Mouse (Mus musculus): ENCODE data around the gene Psen1. TPM values are rescaled to one million over a fixed set of nuclear protein-coding genes. Genes with fewer than 3 reads are reported as not detected.

Psen1 gene
- 21.9 and 35.0 TPM in 2 replicates for polyA plus RNA-seq (2012; rRNA removed)

GRCm38 (mm10) chr12:83687934-83688315, at the start of gene Psen1:
Gene Psen1, plus strand, starts transcription at chr12:83688152.
- peak; percentile 28 for DNase-seq (ENCODE audit: low read depth)

GRCm38 (mm10) chr12:83641233-83641632, 46.7 kb upstream of the Psen1 start:
- no peak for DNase-seq (ENCODE audit: low read depth)

GRCm38 (mm10) chr12:83643116-83643515, 44.8 kb upstream of the Psen1 start:
- DNase-seq (ENCODE audit: low read depth): no peak

GRCm38 (mm10) chr12:83650346-83650745, 37.6 kb upstream of the Psen1 start:
- DNase-seq (ENCODE audit: low read depth): no peak

- DNase-seq (ENCODE audit: low read depth): no peak
Measured at GRCm38 (mm10) chr12:83651414-83651813, 36.5 kb upstream of the Psen1 start.

GRCm38 (mm10) chr12:83685466-83685865, 2.5 kb upstream of the Psen1 start:
- DNase-seq (ENCODE audit: low read depth): no peak

GRCm38 (mm10) chr12:83686575-83687350, 1.2 kb upstream of the Psen1 start:
- DNase-seq (ENCODE audit: low read depth): no peak

- DNase-seq (ENCODE audit: low read depth): peak; percentile 16
Measured at GRCm38 (mm10) chr12:83688316-83689086, 549 bp downstream of the Psen1 start.

GRCm38 (mm10) chr12:83689087-83689432, 1.1 kb downstream of the Psen1 start:
- DNase-seq (ENCODE audit: low read depth): peak; percentile 14

GRCm38 (mm10) chr12:83694011-83694410, 6.1 kb downstream of the Psen1 start:
- no peak for DNase-seq (ENCODE audit: low read depth)

GRCm38 (mm10) chr12:83694669-83695068, 6.7 kb downstream of the Psen1 start:
- DNase-seq (ENCODE audit: low read depth): no peak

- no peak for DNase-seq (ENCODE audit: low read depth)
Measured at GRCm38 (mm10) chr12:83698637-83699036, 10.7 kb downstream of the Psen1 start.

GRCm38 (mm10) chr12:83701608-83702007, 13.7 kb downstream of the Psen1 start:
- DNase-seq (ENCODE audit: low read depth): no peak

GRCm38 (mm10) chr12:83702796-83703195, 14.8 kb downstream of the Psen1 start:
- no peak for DNase-seq (ENCODE audit: low read depth)

GRCm38 (mm10) chr12:83706951-83707350, 19.0 kb downstream of the Psen1 start:
- DNase-seq (ENCODE audit: low read depth): no peak

GRCm38 (mm10) chr12:83708160-83709092, 20.5 kb downstream of the Psen1 start:
- no peak for DNase-seq (ENCODE audit: low read depth)

- DNase-seq (ENCODE audit: low read depth): no peak
Measured at GRCm38 (mm10) chr12:83709934-83710333, 22.0 kb downstream of the Psen1 start.

GRCm38 (mm10) chr12:83713749-83714148, 25.8 kb downstream of the Psen1 start:
- no peak for DNase-seq (ENCODE audit: low read depth)

- DNase-seq (ENCODE audit: low read depth): no peak
Measured at GRCm38 (mm10) chr12:83716416-83717184, 28.6 kb downstream of the Psen1 start.

GRCm38 (mm10) chr12:83719431-83719830, 31.5 kb downstream of the Psen1 start:
- no peak for DNase-seq (ENCODE audit: low read depth)

- peak; percentile 67 for DNase-seq (ENCODE audit: low read depth)
Measured at GRCm38 (mm10) chr12:83721281-83721680, 33.3 kb downstream of the Psen1 start.
